Comparison of ENCODE assay signal across 21 mouse cellular contexts in genomic region chr1:133618311-133618710, GRCm38 (mm10). TPM values are rescaled to one million over a fixed set of nuclear protein-coding genes. Genes with fewer than 3 reads are reported as not detected.
DNase-seq lines count a peak whose midpoint lies in the region; ATAC-seq and TF ChIP-seq lines count a peak whose summit lies in the region.
"Had no signal": no experiment of that assay in that cellular context is flagged by ENCODE, and none has a peak within 500 bp of the region (broad histone marks: within the 10 kb centered on the region; RNA-seq: fewer than 3 reads in every experiment).

No protein-coding gene starts in this region.

- WGBS in intestine, embryonic 14.5 days: 76% methylated on average over 8 of the region's 8 CpGs
- WGBS in intestine, embryonic 15.5 days: 63% methylated on average over 8 of the region's 8 CpGs
- WGBS in liver, postnatal 0 days (ENCODE audit: insufficient replicate concordance): 53% methylated on average over 8 of the region's 8 CpGs
- WGBS in forebrain, embryonic 14.5 days: 88% methylated on average over 8 of the region's 8 CpGs

- H3K27me3 ChIP-seq in intestine, embryonic 14.5 days (replicated peaks; ENCODE audit: control insufficient read depth, insufficient read depth, low read length): no peaks in the 10 kb centered on the region
- H3K27me3 ChIP-seq in intestine, embryonic 15.5 days (replicated peaks): no peaks in the 10 kb centered on the region
- no peaks in the 10 kb centered on the region for H3K27me3 ChIP-seq in liver, postnatal 0 days (ENCODE audit: insufficient read depth, low read length)
- H3K27me3 ChIP-seq in forebrain, embryonic 14.5 days (replicated peaks; ENCODE audit: control insufficient read depth, insufficient read depth, low read length): no peaks in the 10 kb centered on the region
- H3K27me3 ChIP-seq: embryonic facial prominence, embryonic 12.5 days; limb, embryonic 12.5 days; midbrain, embryonic 15.5 days had no signal

- H3K4me3 ChIP-seq in intestine, embryonic 14.5 days (ENCODE audit: low read depth, low read length): no peak overlapping the region
- no peak overlapping the region for H3K4me3 ChIP-seq in intestine, embryonic 15.5 days (replicated peaks)
- H3K4me3 ChIP-seq in liver, postnatal 0 days (ENCODE audit: low read depth, low read length): no peak overlapping the region
- H3K4me3 ChIP-seq in forebrain, embryonic 14.5 days (ENCODE audit: low read depth, low read length): no peak overlapping the region
- H3K4me3 ChIP-seq: embryonic facial prominence, embryonic 12.5 days; heart, embryonic 10.5 days; layer of hippocampus, adult 2 months; limb, embryonic 12.5 days; midbrain, embryonic 15.5 days had no signal

- peak; percentile 64; the same call in 1 of the 2 replicates for TF ChIP-seq EP300 in liver, postnatal 0 days (IDR thresholded peaks at IDR 0.05; ENCODE audit: low read depth)

- TF ChIP-seq CTCF in liver, postnatal 0 days (IDR thresholded peaks at IDR 0.05; ENCODE audit: low read depth): no peak

- H3K36me3 ChIP-seq in intestine, embryonic 14.5 days (ENCODE audit: control insufficient read depth, insufficient read depth, low read length): peaks cover 70% of the 10 kb centered on the region
- peaks cover 32% of the 10 kb centered on the region for H3K36me3 ChIP-seq in intestine, embryonic 15.5 days
- peaks cover 28% of the 10 kb centered on the region for H3K36me3 ChIP-seq in liver, postnatal 0 days (replicated peaks; ENCODE audit: insufficient read depth, low read length)
- H3K36me3 ChIP-seq in forebrain, embryonic 14.5 days (ENCODE audit: control insufficient read depth, insufficient read depth, low read length): peaks cover 47% of the 10 kb centered on the region

- no peaks in the 10 kb centered on the region for H3K4me1 ChIP-seq in intestine, embryonic 14.5 days (replicated peaks; ENCODE audit: control insufficient read depth, insufficient read depth, low read length)
- 0 out of 2 replicates have a peak, but pooled peaks cover 4% of the 10 kb centered on the region for H3K4me1 ChIP-seq in intestine, embryonic 15.5 days (replicated peaks)
- peaks cover 13% of the 10 kb centered on the region for H3K4me1 ChIP-seq in liver, postnatal 0 days (ENCODE audit: insufficient read depth)
- H3K4me1 ChIP-seq in forebrain, embryonic 14.5 days (ENCODE audit: control insufficient read depth, insufficient read depth, low read length): no peaks in the 10 kb centered on the region
- H3K4me1 ChIP-seq: embryonic facial prominence, embryonic 12.5 days; heart, embryonic 10.5 days; limb, embryonic 12.5 days; midbrain, embryonic 15.5 days had no signal

- ATAC-seq in intestine, embryonic 14.5 days (replicated peaks; ENCODE audit: low FRiP score, low TSS enrichment, low read depth): 0 out of 2 replicates have a peak, but pooled peaks have one; percentile 30
- ATAC-seq in intestine, embryonic 15.5 days: no peak
- peak; percentile 96 for ATAC-seq in liver, postnatal 0 days
- ATAC-seq in forebrain, embryonic 14.5 days: no peak
- ATAC-seq: hindbrain, embryonic 16.5 days; midbrain, embryonic 15.5 days had no signal

- DNase-seq in intestine, embryonic 14.5 days (ENCODE audit: low spot score): no peak
- peak; percentile 17 for DNase-seq in liver
- DNase-seq in liver, postnatal 0 days: peak; percentile 58
- DNase-seq in right cerebral cortex, postnatal 25 days: no peak
- no peak for DNase-seq in forebrain, embryonic 14.5 days (ENCODE audit: low spot score)
- DNase-seq in cerebellum, adult 8-10 months: no peak
- DNase-seq: adrenal gland, postnatal 25 days; cerebellum, adult 18-20 months; gastrocnemius, postnatal 14 days; heart, postnatal 14 days; retina, postnatal 1 day had no signal

- H3K4me2 ChIP-seq in intestine, embryonic 14.5 days (ENCODE audit: low read length): no peak overlapping the region
- no peak overlapping the region for H3K4me2 ChIP-seq in intestine, embryonic 15.5 days (replicated peaks)
- no peak overlapping the region for H3K4me2 ChIP-seq in liver, postnatal 0 days (ENCODE audit: low read depth, low read length)
- no peak overlapping the region for H3K4me2 ChIP-seq in forebrain, embryonic 14.5 days (ENCODE audit: low read length)
- H3K4me2 ChIP-seq: embryonic facial prominence, embryonic 12.5 days; limb, embryonic 12.5 days; midbrain, embryonic 15.5 days had no signal

- H3K9ac ChIP-seq in intestine, embryonic 14.5 days (ENCODE audit: low read length): no peak overlapping the region
- H3K9ac ChIP-seq in intestine, embryonic 15.5 days: no peak overlapping the region
- H3K9ac ChIP-seq in liver, postnatal 0 days (replicated peaks): no peak overlapping the region
- H3K9ac ChIP-seq in forebrain, embryonic 14.5 days (ENCODE audit: low read length): no peak overlapping the region
- H3K9ac ChIP-seq: embryonic facial prominence, embryonic 12.5 days; limb, embryonic 12.5 days; midbrain, embryonic 15.5 days had no signal

- H3K27ac ChIP-seq in intestine, embryonic 14.5 days (ENCODE audit: low read depth): no peak overlapping the region
- H3K27ac ChIP-seq in intestine, embryonic 15.5 days: no peak overlapping the region
- H3K27ac ChIP-seq in liver, postnatal 0 days (ENCODE audit: low read depth): peak overlapping the region; percentile 83
- H3K27ac ChIP-seq in forebrain, embryonic 14.5 days (ENCODE audit: low read depth, low read length): no peak overlapping the region
- H3K27ac ChIP-seq: embryonic facial prominence, embryonic 12.5 days; heart, embryonic 10.5 days; layer of hippocampus, adult 2 months; limb, embryonic 12.5 days; midbrain, embryonic 15.5 days had no signal

- no peaks in the 10 kb centered on the region for H3K9me3 ChIP-seq in intestine, embryonic 14.5 days (ENCODE audit: control insufficient read depth, low read length)
- H3K9me3 ChIP-seq in intestine, embryonic 15.5 days: no peaks in the 10 kb centered on the region
- no peaks in the 10 kb centered on the region for H3K9me3 ChIP-seq in liver, postnatal 0 days (ENCODE audit: low read length)
- H3K9me3 ChIP-seq in forebrain, embryonic 14.5 days (replicated peaks; ENCODE audit: control insufficient read depth, low read length): no peaks in the 10 kb centered on the region
- H3K9me3 ChIP-seq: embryonic facial prominence, embryonic 12.5 days; heart, embryonic 10.5 days; limb, embryonic 12.5 days; midbrain, embryonic 15.5 days had no signal

RNA-seq across cellular contexts. Expression of gene Snrpe, which starts 8.2 kb away (rescaled TPM):
- polyA plus RNA-seq in intestine, embryonic 14.5 days (2014; fragmentation: Nextera tagmentation; extraction: Ambion mirVana): 765 and 782 TPM in 2 replicates
- polyA plus RNA-seq in intestine, embryonic 15.5 days (2015; fragmentation: Nextera tagmentation; extraction: Ambion mirVana): 625 and 637 TPM in 2 replicates
- polyA plus RNA-seq in liver, postnatal 0 days (2015; fragmentation: Nextera tagmentation; extraction: Ambion mirVana): 302 and 306 TPM in 2 replicates
- polyA plus RNA-seq in forebrain, embryonic 14.5 days (2014; fragmentation: Nextera tagmentation; extraction: Ambion mirVana): 538 and 740 TPM in 2 replicates

RNA-seq across cellular contexts. Expression of gene Zbed6, which starts 42.4 kb away (rescaled TPM):
- polyA plus RNA-seq in intestine, embryonic 14.5 days (2014; fragmentation: Nextera tagmentation; extraction: Ambion mirVana): not detected in 2 replicates
- polyA plus RNA-seq in intestine, embryonic 15.5 days (2015; fragmentation: Nextera tagmentation; extraction: Ambion mirVana): not detected in 2 replicates
- 0.08 and 0.09 TPM in 2 replicates for polyA plus RNA-seq in liver, postnatal 0 days (2015; fragmentation: Nextera tagmentation; extraction: Ambion mirVana)
- not detected in 2 replicates for polyA plus RNA-seq in forebrain, embryonic 14.5 days (2014; fragmentation: Nextera tagmentation; extraction: Ambion mirVana)
- polyA plus RNA-seq: embryonic facial prominence, embryonic 12.5 days; heart, embryonic 10.5 days; hindbrain, embryonic 16.5 days; kidney, embryonic 16.5 days; limb, embryonic 12.5 days; lung, embryonic 16.5 days; midbrain, embryonic 15.5 days; stomach, embryonic 16.5 days had no signal

RNA-seq across cellular contexts. Expression of gene Gm38394, which starts 42.8 kb away (rescaled TPM):
- polyA plus RNA-seq in intestine, embryonic 14.5 days (2014; fragmentation: Nextera tagmentation; extraction: Ambion mirVana): 11.7 and 11.9 TPM in 2 replicates
- 4.4 and 5.0 TPM in 2 replicates for polyA plus RNA-seq in intestine, embryonic 15.5 days (2015; fragmentation: Nextera tagmentation; extraction: Ambion mirVana)
- polyA plus RNA-seq in liver, postnatal 0 days (2015; fragmentation: Nextera tagmentation; extraction: Ambion mirVana): 1.0 and 1.3 TPM in 2 replicates
- 3.6 and 4.9 TPM in 2 replicates for polyA plus RNA-seq in forebrain, embryonic 14.5 days (2014; fragmentation: Nextera tagmentation; extraction: Ambion mirVana)

Comparison
In these comparisons a context has a peak if more than half of its experiments do, and no peak if none do; other contexts are left out.
1. ATAC-seq: peak in intestine, embryonic 14.5 days (single experiment) and liver, postnatal 0 days (single experiment); none in intestine, embryonic 15.5 days (single experiment) and forebrain, embryonic 14.5 days (single experiment).
2. DNase-seq: peak in liver (single experiment) and liver, postnatal 0 days (single experiment); none in intestine, embryonic 14.5 days (single experiment), right cerebral cortex, postnatal 25 days (single experiment), forebrain, embryonic 14.5 days (single experiment) and cerebellum, adult 8-10 months (single experiment).